Mouse (Mus musculus) retina, adult 2 months (tissue): ENCODE results near the gene Kat2b.
"Not testable (repeated sequence)": the region's sequence is repeated elsewhere in the genome, so short reads cannot be mapped to it uniquely, and the experiment has no call there.

Experiments used
- DNase-seq: peaks from one replicate; pipeline ENCODE4 v3.0.0-alpha.2; 2012; ENCODE audit warnings: low read depth, low spot score

Kat2b gene

GRCm38 (mm10) chr17:53659230-53659629 is 92.6 kb downstream of the Kat2b start:
- no peak for DNase-seq

- no peak for DNase-seq
Observed at GRCm38 (mm10) chr17:53659738-53660137, 93.1 kb downstream of the Kat2b start.

- DNase-seq, result no peak
Observed at GRCm38 (mm10) chr17:53661056-53661840, 94.6 kb downstream of the Kat2b start.

GRCm38 (mm10) chr17:53664267-53664666 is 97.6 kb downstream of the Kat2b start:
- no peak for DNase-seq

DNA sequence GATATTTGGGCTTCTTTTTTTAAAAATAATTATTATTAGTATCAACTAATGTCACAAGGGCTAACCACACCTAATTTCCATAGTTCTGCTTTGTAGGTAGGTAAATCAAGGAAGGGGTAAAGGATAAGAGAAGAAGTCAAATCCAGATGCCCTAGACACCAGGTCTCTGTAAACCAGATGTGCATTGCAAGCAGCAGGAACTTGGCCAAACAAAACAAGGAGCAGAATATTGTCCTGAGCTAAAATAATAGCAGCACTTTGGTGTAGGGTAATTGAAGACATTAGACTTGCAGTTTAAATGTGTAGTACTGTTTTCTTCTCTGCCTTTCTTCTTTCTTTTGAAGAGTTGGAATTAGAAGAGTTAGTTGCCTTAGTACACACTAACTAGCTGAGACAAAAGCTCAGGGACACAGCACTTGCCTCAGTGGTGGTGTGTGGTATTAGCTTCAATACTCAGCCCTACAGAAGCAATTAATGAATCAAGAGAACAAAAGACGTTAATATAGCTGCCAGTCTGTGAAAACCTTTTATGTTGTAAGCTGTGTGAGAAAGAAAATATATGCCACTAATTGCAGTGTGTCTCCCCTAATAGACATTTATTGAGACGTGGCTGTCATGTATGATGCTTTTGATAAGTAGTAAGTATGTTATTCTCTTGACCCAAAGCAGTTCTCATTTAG is 98.2 kb downstream of the Kat2b start:
- DNase-seq, result no peak

- DNase-seq, result no peak
Observed at GRCm38 (mm10) chr17:53670453-53670852, 103.8 kb downstream of the Kat2b start.

DNA sequence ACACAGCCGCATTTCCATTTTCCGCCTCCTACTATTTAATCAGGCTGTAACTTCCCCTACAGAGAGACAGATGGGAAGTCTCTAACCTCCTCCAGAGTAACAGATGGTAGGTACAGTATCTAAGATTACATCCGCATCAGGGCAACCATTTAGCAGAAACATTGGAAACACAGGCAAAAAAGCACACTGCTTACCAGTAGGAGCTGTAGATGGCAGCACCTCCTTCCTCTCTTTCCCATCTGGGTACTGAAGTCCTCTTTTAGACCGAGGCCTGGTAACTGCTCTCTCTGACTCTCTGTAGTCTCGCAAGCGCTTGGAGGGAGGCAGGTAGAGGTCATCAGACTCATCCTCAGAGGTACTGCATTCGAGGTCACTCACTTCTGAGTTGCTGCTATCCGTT is 112.1 kb downstream of the Kat2b start:
- no peak for DNase-seq

DNA sequence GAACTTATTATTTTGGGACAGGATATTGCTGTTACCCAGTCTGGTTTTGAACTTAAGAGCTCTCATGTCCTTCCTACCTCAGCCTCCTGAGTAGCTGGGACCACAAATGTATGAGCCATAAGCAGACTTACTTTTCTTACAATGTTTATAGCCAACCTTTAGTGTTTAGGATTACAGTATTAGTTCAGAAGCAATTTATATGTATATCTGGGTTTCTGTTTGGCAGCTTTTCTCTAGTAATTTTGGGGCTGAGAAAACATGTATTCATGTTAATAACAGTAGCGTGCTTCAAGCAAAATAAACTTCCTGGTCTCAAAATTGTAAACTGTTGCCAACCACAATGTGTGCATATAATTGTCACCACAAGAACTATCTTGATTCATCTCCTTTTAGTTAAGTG is 121.7 kb downstream of the Kat2b start:
- DNase-seq, result no peak

- DNase-seq, result peak; percentile 93
Observed at GRCm38 (mm10) chr17:53688877-53689802, 122.5 kb downstream of the Kat2b start, which contains the start of gene Sgo1. TSS of gene Sgo1 (minus strand) at chr17:53689333.

DNA sequence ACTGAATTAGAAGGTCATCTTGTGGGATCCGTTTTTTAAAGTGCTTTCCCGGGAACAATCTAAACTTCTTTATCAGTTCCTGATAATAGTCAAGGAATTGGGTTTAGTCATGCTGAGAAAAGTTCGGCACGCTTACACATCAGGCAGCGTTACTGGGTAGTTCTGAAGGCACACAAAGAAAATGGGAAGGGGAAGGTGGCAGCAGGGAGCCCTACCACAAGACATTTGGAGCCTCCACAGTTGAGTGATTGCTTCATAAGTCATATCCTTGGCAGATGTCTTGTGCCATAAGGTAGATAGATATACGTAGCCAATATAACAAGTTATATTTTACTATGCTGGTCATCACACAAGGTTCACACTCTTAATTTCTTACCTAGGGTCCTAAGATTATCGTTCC is 123.3 kb downstream of the Kat2b start:
- no peak for DNase-seq

DNA sequence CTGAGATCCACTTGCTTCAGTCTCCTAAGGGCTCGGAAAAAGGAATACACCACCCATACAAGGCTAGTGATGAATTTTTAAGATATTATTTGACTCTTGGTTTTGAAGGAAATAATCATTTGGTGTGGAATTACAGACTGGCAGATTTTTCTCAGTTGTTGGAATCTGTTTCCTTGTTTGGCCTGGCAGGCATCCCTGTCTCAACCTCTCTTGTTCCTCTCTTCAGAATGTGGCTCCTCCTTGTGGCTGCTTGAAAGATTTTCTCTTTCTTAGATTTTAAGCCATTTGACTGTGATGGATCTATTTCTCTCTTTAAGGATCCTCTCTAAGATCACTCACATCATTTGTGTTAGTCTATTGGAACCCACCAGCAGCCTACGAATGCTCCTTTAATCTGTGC is 127.4 kb downstream of the Kat2b start:
- DNase-seq, result peak; percentile 15

- not testable (repeated sequence) for DNase-seq
Observed at GRCm38 (mm10) chr17:53697521-53697920, 130.9 kb downstream of the Kat2b start.

GRCm38 (mm10) chr17:53714453-53714852 is 147.8 kb downstream of the Kat2b start:
- DNase-seq, result no peak

- DNase-seq, result not testable (repeated sequence)
Observed at GRCm38 (mm10) chr17:53715161-53715560, 148.5 kb downstream of the Kat2b start.

GRCm38 (mm10) chr17:53718474-53718873 is 151.8 kb downstream of the Kat2b start:
- no peak for DNase-seq

DNA sequence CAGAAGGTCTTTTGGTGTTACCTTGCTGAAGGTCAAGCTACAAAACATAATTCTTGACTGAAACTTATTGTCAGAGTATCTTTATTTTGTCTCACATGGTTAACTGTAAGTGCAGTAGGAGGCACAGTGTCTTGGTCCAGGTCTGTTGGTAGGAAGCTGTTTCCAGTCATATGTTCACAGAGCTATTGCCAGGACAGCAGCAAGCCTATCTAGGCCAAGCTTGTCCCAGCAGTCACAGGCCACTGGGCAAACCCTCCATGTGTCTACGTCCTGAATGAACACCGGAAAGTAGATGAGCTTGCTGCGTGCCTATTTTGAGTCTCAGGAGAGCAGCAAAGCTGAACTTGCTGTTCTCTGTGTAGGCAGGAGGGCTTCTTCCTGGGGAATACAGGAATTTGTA is 152.3 kb downstream of the Kat2b start:
- not testable (repeated sequence) for DNase-seq
